Mouse (Mus musculus) c-Kit-negative CD71-positive TER-119-positive erythroid progenitor cells, embryonic 14.5 days (primary cell): ENCODE data around the gene Serpinb6b.
"Not testable (repeated sequence)": the region's sequence is repeated elsewhere in the genome, so short reads cannot be mapped to it uniquely, and the experiment has no call there.

Source experiments
- DNase-seq: peaks from one replicate; pipeline ENCODE4 v3.0.0-alpha.2; 2013; ENCODE audit warnings: low read depth, low spot score

Gene Serpinb6b

GRCm38 (mm10) chr13:32964989-32965811, at the start of gene Serpinb6b:
Serpinb6b (plus strand) TSS chr13:32965209.
- DNase-seq = peak; percentile 28

GRCm38 (mm10) chr13:32922622-32923021, 42.4 kb upstream of the Serpinb6b start:
- DNase-seq = no peak

GRCm38 (mm10) chr13:32924578-32925360, 40.2 kb upstream of the Serpinb6b start:
- no peak for DNase-seq

- DNase-seq = no peak
These were observed 38.3 kb upstream of the Serpinb6b start for GRCm38 (mm10) chr13:32926661-32927060.

GRCm38 (mm10) chr13:32927241-32927640, 37.8 kb upstream of the Serpinb6b start:
- DNase-seq = no peak

GRCm38 (mm10) chr13:32929107-32929750, 35.8 kb upstream of the Serpinb6b start:
- DNase-seq = no peak

- DNase-seq = no peak
These were observed 30.2 kb upstream of the Serpinb6b start for GRCm38 (mm10) chr13:32934706-32935381.

GRCm38 (mm10) chr13:32938275-32938674, 26.7 kb upstream of the Serpinb6b start:
- DNase-seq = not testable (repeated sequence)

- DNase-seq = not testable (repeated sequence)
These were observed 25.8 kb upstream of the Serpinb6b start for GRCm38 (mm10) chr13:32939191-32939590.

GRCm38 (mm10) chr13:32956537-32956936, 8.5 kb upstream of the Serpinb6b start:
- no peak for DNase-seq

- DNase-seq = no peak
These were observed 7.1 kb upstream of the Serpinb6b start for GRCm38 (mm10) chr13:32957917-32958316.

- not testable (repeated sequence) for DNase-seq
These were observed 6.5 kb upstream of the Serpinb6b start for GRCm38 (mm10) chr13:32958521-32958920.

GRCm38 (mm10) chr13:32963990-32964753, 837 bp upstream of the Serpinb6b start:
- no peak for DNase-seq

GRCm38 (mm10) chr13:32966116-32966515, 1.1 kb downstream of the Serpinb6b start:
- DNase-seq = no peak

GRCm38 (mm10) chr13:32967233-32967632, 2.2 kb downstream of the Serpinb6b start:
- peak; percentile 13 for DNase-seq

- DNase-seq = peak; percentile 86
These were observed 3.5 kb downstream of the Serpinb6b start for GRCm38 (mm10) chr13:32968353-32968984.

GRCm38 (mm10) chr13:32968996-32969640, 4.1 kb downstream of the Serpinb6b start:
- DNase-seq = peak; percentile 55

- peak; percentile 47 for DNase-seq
These were observed 4.6 kb downstream of the Serpinb6b start for GRCm38 (mm10) chr13:32969641-32970040.

- DNase-seq = peak; percentile 41
These were observed 5.8 kb downstream of the Serpinb6b start for GRCm38 (mm10) chr13:32970776-32971175.

GRCm38 (mm10) chr13:32974268-32974667, 9.3 kb downstream of the Serpinb6b start:
- no peak for DNase-seq
